Mouse (Mus musculus): Measurements from ENCODE around the gene Prok2. TPM values are rescaled to one million over a fixed set of nuclear protein-coding genes. Genes with fewer than 3 reads are reported as not detected.

Prok2 gene
- polyA plus RNA-seq (2012; rRNA removed): 0.21 and 0.68 TPM in 2 replicates

DNA sequence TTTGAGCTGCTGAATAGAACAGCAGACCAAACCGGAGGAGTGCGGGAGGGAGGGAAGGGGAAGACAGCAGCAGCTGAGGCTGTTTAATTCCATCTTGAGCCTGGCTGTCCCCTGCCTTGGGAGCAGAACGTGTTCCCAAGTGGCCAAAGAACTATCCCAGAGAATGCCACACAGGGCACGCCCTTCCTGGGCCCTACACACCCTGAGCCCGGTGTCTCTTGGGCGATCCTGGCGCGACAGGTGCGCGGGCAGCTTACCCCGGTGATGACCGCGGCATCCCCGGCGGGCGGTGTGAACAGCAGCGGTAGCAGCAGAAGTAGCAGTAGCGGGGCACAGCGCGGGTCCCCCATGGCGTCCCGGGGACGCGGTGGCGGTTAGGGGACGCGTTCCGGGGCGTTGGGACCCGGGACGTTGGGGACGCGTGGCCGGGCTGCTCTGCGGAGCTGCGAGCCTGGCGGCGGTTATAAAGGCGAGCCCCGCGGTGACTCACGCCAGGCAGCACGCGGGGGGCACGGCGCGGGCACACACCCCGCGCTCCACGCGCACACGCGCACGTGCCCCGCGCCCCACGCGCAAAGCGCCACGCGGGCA, at the start of gene Prok2:
Prok2 (minus strand) TSS at position 422 of the 591 bp plus-strand sequence.

DNA sequence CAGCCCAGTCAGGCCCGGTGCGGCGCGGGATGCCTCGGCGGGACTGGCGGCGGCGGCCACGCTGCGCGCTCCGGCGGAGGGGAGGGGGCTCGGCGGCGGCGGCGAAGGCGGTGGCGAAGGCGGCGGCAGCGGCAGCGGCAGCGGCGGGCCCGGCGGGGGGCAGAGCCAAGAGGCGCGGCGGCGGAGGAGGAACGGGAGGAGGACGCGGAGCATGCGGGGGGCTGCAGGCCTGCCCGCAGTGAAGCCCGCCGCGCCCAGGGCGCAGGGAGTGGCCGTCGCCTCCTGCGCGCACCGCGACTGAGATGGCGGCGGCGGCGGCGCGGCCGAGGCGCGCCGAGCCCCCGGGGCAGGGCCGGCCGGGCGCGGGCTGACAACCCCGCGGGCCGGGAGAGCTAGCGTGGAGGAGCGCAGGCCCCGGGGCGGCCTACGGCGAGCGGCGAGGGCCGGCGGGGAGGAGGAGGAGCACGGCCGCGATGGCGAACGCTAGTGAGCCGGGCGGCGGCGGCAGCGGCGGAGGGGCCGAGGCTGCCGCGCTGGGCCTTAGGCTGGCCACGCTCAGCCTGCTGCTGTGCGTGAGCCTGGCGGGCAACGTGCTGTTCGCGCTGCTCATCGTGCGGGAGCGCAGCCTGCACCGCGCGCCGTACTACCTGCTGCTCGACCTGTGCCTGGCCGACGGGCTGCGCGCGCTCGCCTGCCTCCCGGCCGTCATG, 33.8 kb downstream of the Prok2 start, which contains the start of gene Gpr27:
Gpr27 (plus strand) TSS at position 474 of the 710 bp plus-strand sequence.

DNA sequence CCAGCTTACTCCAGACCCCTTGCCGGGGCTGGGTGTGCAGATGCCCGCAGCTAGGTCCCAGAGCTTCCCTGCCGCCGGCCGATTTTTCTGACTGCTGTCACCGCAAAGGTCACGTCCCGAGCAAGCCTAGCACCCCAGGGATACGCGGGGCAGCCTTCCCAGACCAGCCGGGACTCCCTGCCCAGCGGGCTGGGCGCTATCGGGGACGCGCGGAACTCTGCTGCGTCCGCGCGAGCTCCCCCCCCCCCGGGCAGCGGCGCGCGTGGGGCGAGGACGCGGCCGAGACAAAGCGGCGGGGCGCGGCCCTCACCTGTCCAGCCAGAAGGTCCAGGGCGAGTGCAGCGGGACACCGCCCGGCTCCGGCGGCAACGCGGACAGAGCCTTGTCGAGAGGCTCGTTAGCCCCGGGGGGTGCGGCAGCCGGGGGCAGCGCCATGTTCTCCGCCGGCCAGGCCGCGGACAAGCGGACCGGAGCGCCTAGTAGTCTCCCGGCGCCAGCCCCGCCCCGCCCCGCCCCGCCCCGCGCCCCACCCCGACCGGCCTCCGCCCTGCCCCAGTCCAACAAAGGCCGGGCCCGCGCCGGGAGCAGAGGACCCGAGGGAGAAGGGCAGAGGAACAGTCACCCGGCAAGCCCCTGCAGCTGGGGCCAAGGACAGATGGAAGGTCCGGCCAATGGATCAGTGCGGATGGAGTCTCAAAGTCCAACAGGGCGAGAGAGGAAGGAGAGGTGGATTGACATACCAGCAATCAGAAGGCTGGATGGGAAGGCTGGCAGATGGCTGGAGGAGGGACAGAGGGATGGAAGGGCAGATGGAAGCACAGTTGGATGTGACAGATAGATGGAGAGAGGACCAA, 59.6 kb downstream of the Prok2 start, which contains the start of the genes Eif4e3 and Gm20696:
Eif4e3 (minus strand) TSS at position 454 of the 854 bp plus-strand sequence.
Gm20696 (minus strand) TSS at position 480 of the 854 bp plus-strand sequence.

Other genes starting within 250 kb of the Prok2 start
- gene Foxp1, start 203.7 kb downstream of the Prok2 start, polyA plus RNA-seq (2012; rRNA removed): 87.5 and 92.4 TPM in 2 replicates
- gene Eif4e3, start 59.6 kb downstream of the Prok2 start, polyA plus RNA-seq (2012; rRNA removed): 6.3 and 9.2 TPM in 2 replicates
- 0.61 and 1.1 TPM in 2 replicates for gene Gm20696, start 59.6 kb downstream of the Prok2 start, polyA plus RNA-seq (2012; rRNA removed)
- 20.3 and 37.2 TPM in 2 replicates for gene Gpr27, start 33.7 kb downstream of the Prok2 start, polyA plus RNA-seq (2012; rRNA removed)

Measured in ovary, adult 2 months (tissue).